Mouse (Mus musculus): ENCODE data around the gene Nrp1. TPM values are rescaled to one million over a fixed set of nuclear protein-coding genes. Genes with fewer than 3 reads are reported as not detected.

Nrp1 gene
- polyA plus RNA-seq, 1 experiment from 2014 or later, result 62.6 TPM

GRCm38 (mm10) chr8:128464056-128464623 lies 105.7 kb downstream of the Nrp1 start:
- Histone ChIP-seq H3K4me3 (no peak overlapping the region), H3K27ac (no peak overlapping the region), H3K36me3 (peaks cover 66% of the 10 kb centered on the region), H3K4me1 (no peaks in the 10 kb centered on the region), H3K9me3 (replicated peaks) (no peaks in the 10 kb centered on the region), H3K27me3 (ENCODE audit: low read depth, poor library complexity, severe bottlenecking) (no peaks in the 10 kb centered on the region)
- WGBS, result 86% methylated on average over 4 of the region's 4 CpGs
- no peak for DNase-seq (ENCODE audit: low spot score)

DNA sequence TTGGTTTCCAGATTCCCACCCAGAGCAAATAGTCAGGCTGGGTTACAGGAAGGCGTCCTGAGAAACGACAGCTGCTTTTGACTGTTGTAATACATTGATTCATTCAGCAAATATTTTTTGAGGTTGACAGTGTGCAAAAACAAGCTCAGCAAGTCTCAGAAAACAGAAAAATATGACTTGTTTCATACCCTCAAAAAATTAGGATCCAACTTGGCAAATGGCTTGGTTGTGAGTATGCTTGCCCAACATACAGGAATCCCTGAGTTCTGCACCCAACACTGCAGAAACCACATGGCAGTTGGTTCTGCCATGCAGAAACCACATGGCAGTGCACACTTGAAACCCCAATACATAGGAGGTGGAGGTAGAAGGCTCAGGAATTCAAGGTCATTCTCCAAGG lies 107.1 kb downstream of the Nrp1 start:
- Histone ChIP-seq H3K27me3 (ENCODE audit: low read depth, poor library complexity, severe bottlenecking) (no peaks in the 10 kb centered on the region), H3K4me3 (no peak overlapping the region), H3K27ac (no peak overlapping the region), H3K9me3 (replicated peaks) (no peaks in the 10 kb centered on the region), H3K4me1 (no peaks in the 10 kb centered on the region), H3K36me3 (peaks cover 67% of the 10 kb centered on the region)
- no peak for DNase-seq (ENCODE audit: low spot score)
- 98% methylated on average over 2 of the region's 2 CpGs for WGBS

DNA sequence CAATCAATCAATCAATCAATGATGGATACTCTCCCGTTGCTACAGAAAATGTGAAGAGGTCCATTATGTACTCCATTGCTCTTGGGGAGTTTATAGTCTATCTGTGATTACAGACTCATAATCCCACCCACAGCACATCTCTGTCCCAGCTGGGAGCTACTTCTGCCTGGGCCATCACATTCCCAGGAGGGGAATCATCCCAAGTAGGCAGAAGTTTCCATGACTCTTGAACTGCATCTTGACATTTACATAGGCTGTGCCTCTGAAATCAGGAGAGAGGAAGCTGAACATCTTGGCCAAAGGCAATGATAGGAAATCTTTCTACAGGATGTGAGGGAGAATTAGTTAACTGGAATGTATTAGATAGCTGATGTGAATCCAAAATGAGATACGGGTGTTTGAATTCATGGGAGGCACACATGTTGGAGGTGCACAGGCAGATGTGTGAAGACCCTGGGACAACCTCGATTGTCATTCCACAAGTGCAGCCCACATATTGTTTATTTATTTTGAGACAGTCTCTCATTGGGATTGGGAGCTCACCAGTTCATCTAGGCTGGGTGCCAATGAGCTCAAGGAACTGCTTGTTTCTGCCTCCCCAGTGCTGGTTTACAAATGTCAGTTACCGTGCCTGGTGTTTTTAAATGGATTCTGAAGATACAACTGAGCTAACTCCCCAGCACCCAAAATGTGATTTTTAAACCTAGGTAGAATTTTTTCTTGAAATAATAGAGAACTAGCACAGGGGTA lies 108.5 kb downstream of the Nrp1 start:
- Histone ChIP-seq H3K4me3 (no peak overlapping the region), H3K27ac (no peak overlapping the region), H3K9me3 (replicated peaks) (no peaks in the 10 kb centered on the region), H3K27me3 (ENCODE audit: low read depth, poor library complexity, severe bottlenecking) (no peaks in the 10 kb centered on the region), H3K4me1 (no peaks in the 10 kb centered on the region), H3K36me3 (peaks cover 67% of the 10 kb centered on the region)
- DNase-seq (ENCODE audit: low spot score), result no peak
- 88% methylated on average over 4 of the region's 4 CpGs for WGBS

GRCm38 (mm10) chr8:128470097-128470496 lies 111.7 kb downstream of the Nrp1 start:
- Histone ChIP-seq H3K9me3 (replicated peaks) (no peaks in the 10 kb centered on the region), H3K4me3 (no peak overlapping the region), H3K27me3 (ENCODE audit: low read depth, poor library complexity, severe bottlenecking) (no peaks in the 10 kb centered on the region), H3K36me3 (peaks cover 58% of the 10 kb centered on the region), H3K4me1 (peaks cover 5% of the 10 kb centered on the region), H3K27ac (no peak overlapping the region)
- 72% methylated on average over 2 of the region's 2 CpGs for WGBS
- DNase-seq (ENCODE audit: low spot score), result no peak

- WGBS, result 89% methylated on average over 2 of the region's 2 CpGs
- Histone ChIP-seq H3K27me3 (ENCODE audit: low read depth, poor library complexity, severe bottlenecking) (no peaks in the 10 kb centered on the region), H3K36me3 (peaks cover 61% of the 10 kb centered on the region), H3K4me3 (no peak overlapping the region), H3K9me3 (replicated peaks) (no peaks in the 10 kb centered on the region), H3K27ac (no peak overlapping the region), H3K4me1 (peaks cover 5% of the 10 kb centered on the region)
- DNase-seq (ENCODE audit: low spot score), result no peak
Observed at GRCm38 (mm10) chr8:128471186-128471585, 112.8 kb downstream of the Nrp1 start.

DNA sequence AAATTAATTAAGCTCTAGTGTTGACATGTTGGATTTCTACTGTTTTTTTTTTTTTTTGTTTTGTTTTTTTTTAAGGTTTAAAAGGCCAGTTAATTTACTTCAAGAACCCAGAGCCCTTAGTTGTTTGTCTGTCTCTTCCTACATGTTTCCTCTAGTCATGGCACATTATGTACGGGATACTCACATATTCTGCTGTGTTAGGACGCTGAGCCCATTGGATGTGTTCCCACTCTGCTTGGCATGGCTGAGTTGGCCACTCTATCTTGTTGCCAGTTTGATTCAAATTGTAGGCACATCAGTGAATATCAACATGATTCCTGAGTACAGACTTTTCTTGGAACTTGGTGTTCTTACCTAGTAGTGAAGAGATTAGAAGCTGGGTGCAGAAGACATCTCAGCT lies 114.5 kb downstream of the Nrp1 start:
- peaks cover 68% of the 10 kb centered on the region for H3K36me3 ChIP-seq
- WGBS, result 96% methylated on average over 2 of the region's 2 CpGs
- peaks cover 10% of the 10 kb centered on the region for H3K4me1 ChIP-seq
- no peak for DNase-seq (ENCODE audit: low spot score)
- no peak overlapping the region for H3K27ac ChIP-seq
- H3K27me3 ChIP-seq (ENCODE audit: low read depth, poor library complexity, severe bottlenecking), result no peaks in the 10 kb centered on the region
- H3K4me3 ChIP-seq, result no peak overlapping the region
- no peaks in the 10 kb centered on the region for H3K9me3 ChIP-seq (replicated peaks)

- Histone ChIP-seq H3K36me3 (peaks cover 67% of the 10 kb centered on the region), H3K4me3 (no peak overlapping the region), H3K4me1 (peaks cover 16% of the 10 kb centered on the region), H3K9me3 (replicated peaks) (no peaks in the 10 kb centered on the region), H3K27me3 (ENCODE audit: low read depth, poor library complexity, severe bottlenecking) (no peaks in the 10 kb centered on the region), H3K27ac (no peak overlapping the region)
- 71% methylated on average over 5 of the region's 5 CpGs for WGBS
- DNase-seq (ENCODE audit: low spot score), result no peak
Observed at GRCm38 (mm10) chr8:128473456-128474239, 115.2 kb downstream of the Nrp1 start.

DNA sequence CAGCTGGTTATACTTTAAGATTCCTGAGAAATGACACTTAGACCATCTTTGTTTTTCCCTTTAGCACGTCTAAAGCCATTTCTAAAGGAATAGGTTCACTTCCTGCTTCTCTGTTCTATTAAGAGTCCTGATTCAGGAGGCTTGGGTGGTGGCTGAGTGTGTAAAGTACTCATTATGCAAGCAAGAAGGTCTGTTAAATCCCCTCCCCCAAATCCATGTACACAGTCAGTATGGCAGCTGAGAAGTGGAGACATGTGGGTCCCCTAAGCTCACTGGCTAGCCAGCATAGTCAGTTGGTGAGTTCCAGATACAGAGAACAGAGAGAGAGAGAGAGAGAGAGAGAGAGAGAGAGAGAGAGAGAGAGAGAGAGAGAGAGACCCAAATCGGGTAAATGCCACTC lies 116.2 kb downstream of the Nrp1 start:
- no peaks in the 10 kb centered on the region for H3K27me3 ChIP-seq (ENCODE audit: low read depth, poor library complexity, severe bottlenecking)
- peaks cover 57% of the 10 kb centered on the region for H3K36me3 ChIP-seq
- H3K27ac ChIP-seq, result no peak overlapping the region
- no peak overlapping the region for H3K4me3 ChIP-seq
- WGBS, result 64% methylated on average over 2 of the region's 2 CpGs
- H3K9me3 ChIP-seq (replicated peaks), result no peaks in the 10 kb centered on the region
- no peak for DNase-seq (ENCODE audit: low spot score)
- peaks cover 17% of the 10 kb centered on the region for H3K4me1 ChIP-seq

- H3K27me3 ChIP-seq (ENCODE audit: low read depth, poor library complexity, severe bottlenecking), result no peaks in the 10 kb centered on the region
- no peak for DNase-seq (ENCODE audit: low spot score)
- WGBS, result 81% methylated on average over 1 of the region's 1 CpGs
- H3K9me3 ChIP-seq (replicated peaks), result no peaks in the 10 kb centered on the region
- peaks cover 48% of the 10 kb centered on the region for H3K36me3 ChIP-seq
- H3K27ac ChIP-seq, result no peak overlapping the region
- peaks cover 17% of the 10 kb centered on the region for H3K4me1 ChIP-seq
- H3K4me3 ChIP-seq, result no peak overlapping the region
Observed at GRCm38 (mm10) chr8:128476206-128476605, 117.8 kb downstream of the Nrp1 start.

GRCm38 (mm10) chr8:128478017-128478416 lies 119.6 kb downstream of the Nrp1 start:
- Histone ChIP-seq H3K36me3 (peaks cover 52% of the 10 kb centered on the region), H3K27ac (peak overlapping the region; percentile 63; the same call in 1 of the 2 replicates), H3K4me3 (no peak overlapping the region), H3K4me1 (peaks cover 18% of the 10 kb centered on the region), H3K9me3 (replicated peaks) (no peaks in the 10 kb centered on the region), H3K27me3 (ENCODE audit: low read depth, poor library complexity, severe bottlenecking) (no peaks in the 10 kb centered on the region)
- DNase-seq (ENCODE audit: low spot score), result no peak
- 73% methylated on average over 4 of the region's 4 CpGs for WGBS

DNA sequence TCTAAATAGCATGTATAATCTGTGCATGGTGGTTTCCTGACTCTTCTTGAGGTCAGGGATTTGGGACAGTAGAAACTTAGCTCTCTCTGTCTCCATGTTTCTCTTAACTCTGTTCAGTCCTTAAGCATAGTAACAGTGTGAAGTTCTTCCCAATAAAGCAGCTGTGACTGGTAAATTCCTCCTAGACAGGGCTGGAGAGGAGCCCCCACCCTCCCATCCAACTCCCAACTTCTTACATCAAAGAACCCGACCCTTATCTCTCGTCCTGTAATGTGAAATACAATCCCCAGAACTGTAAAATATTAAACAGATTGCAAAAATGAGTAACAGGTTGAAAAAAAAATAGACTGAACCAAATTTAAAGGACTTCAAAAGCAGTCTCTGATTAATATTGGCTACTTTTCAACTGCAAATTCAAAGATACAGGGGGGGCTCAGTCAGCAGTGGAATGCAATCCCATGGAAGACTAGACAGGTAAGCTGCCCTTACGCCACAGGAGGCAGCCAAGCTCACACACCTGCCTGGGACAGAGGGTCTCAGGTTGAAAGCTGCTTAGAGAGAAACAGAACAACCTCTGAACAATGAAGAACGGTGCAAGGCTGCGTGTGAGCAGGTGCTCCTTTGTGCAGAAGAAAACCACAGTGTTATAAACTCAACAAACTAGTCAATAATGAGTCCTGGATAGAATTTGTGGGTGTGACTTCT lies 121.1 kb downstream of the Nrp1 start:
- no peak for DNase-seq (ENCODE audit: low spot score)
- Histone ChIP-seq H3K4me1 (peaks cover 21% of the 10 kb centered on the region), H3K4me3 (no peak overlapping the region), H3K27me3 (ENCODE audit: low read depth, poor library complexity, severe bottlenecking) (no peaks in the 10 kb centered on the region), H3K36me3 (peaks cover 48% of the 10 kb centered on the region), H3K9me3 (replicated peaks) (no peaks in the 10 kb centered on the region), H3K27ac (no peak overlapping the region)
- 81% methylated on average over 5 of the region's 5 CpGs for WGBS

DNA sequence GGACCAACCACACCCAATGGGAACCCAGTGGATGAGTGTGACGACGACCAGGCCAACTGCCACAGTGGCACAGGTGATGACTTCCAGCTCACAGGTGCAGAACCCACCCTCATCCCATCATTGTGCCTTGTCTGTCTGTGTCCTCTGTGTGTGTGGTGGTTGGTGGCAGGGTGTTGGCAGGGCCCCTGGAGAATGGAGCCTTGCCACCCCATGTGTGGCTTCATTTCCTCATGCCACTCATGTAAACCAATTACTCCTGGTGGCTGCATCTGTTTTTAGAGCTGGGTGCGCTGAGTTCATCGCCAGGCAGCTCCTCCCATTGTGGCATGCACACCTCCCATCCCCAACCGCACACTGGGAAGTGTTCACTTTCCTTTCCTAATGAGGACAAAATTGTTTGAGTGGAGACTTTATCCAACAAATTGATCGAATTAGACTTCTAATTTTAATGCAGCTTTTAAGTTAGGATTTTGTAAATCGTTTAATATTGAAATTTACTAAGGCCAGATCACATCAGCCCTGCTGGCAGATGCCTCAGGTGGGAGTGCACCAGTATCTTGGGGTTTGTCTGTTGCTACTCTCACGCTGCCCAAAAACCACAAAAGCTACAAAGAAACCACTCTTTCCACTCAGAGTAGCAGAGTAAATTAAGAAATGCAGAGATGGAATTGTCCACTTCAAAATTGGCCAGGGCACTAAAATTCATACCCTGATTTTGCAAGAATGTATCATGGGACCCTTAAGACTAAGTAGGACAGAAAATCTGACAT lies 122.7 kb downstream of the Nrp1 start:
- H3K4me1 ChIP-seq, result peaks cover 21% of the 10 kb centered on the region
- H3K27me3 ChIP-seq (ENCODE audit: low read depth, poor library complexity, severe bottlenecking), result no peaks in the 10 kb centered on the region
- DNase-seq (ENCODE audit: low spot score), result no peak
- 89% methylated on average over 8 of the region's 8 CpGs for WGBS
- H3K27ac ChIP-seq, result no peak overlapping the region
- no peak overlapping the region for H3K4me3 ChIP-seq
- no peaks in the 10 kb centered on the region for H3K9me3 ChIP-seq (replicated peaks)
- H3K36me3 ChIP-seq, result peaks cover 47% of the 10 kb centered on the region
